Mouse (Mus musculus) layer of hippocampus, postnatal 10 days (tissue): Measurements from ENCODE around the gene Hsd11b1. TPM values are rescaled to one million over a fixed set of nuclear protein-coding genes. Genes with fewer than 3 reads are reported as not detected.

Experiments used
- DNase-seq, 2 experiments: peaks; one replicate each; pipeline ENCODE4 v3.0.0; 2021; ENCODE audit warnings: low spot score in 2 of 2
- total RNA-seq, 2 experiments: library from RNA; stranded (reverse); gene quantifications; 2 replicates each; pipeline ENCODE4 v1.2.3; 2021

Gene Hsd11b1
- total RNA-seq, 2 experiments from 2014 or later: 31.5 to 35.3 TPM

DNA sequence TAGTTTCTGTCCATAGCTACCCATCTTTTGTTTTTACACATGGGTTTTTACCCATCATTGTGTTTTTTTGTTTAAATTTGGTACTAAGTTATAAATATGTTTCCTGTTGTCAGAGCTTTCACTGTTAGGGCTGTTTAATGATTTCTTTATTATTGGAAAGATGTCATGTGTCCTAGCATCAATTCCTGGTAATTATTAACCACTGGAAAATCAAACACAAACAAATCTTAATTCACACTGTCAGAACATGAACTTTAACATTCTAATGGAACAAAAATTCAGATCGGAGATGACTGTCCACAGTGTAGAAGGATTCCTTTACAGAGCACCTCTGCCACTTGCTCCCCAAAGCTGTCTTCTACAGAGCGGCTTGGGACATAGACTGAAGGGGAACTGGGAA lies 58.4 kb downstream of the Hsd11b1 start:
- DNase-seq: no peak

DNA sequence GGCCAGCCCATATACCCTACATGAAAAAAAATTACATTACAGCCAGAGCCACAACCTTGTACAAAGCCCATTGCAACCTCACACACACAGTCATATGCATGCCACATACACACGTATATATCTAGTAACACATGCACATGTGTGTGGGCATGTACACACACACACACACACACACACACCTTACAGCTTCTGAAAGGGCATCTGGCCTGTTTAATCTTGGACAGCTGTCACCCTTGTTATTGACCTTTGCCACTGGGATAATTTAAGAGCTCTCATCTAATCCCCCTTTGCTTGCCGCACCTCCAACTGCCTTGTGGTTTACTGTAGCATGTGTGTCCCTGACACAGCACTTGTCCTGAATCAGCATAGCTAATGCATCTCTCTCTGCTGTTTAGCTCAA lies 60.1 kb downstream of the Hsd11b1 start:
- no peak for DNase-seq

DNA sequence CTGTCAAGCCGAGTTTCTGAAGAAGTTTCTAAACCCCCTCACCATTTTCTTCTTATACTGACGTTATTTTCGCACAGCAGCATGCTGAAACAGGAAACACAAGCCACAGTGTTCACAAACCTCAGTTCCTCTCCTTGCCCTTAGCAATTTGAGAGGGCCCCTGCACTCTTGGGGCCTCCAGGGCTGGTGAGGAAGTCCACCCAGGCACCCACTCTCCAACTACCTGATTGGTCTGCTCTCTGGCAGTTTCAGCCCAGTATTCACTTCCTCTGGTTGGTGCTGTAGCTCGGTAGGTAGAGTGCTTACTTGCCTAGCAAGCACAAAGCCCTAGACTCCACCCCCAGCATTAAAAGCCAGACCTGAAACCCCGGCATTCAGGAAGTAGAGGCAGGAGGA lies 62.5 kb downstream of the Hsd11b1 start, which contains the start of gene Traf3ip3:
Gene Traf3ip3 (minus strand): TSS at position 321 of the 396 bp plus-strand sequence.
- DNase-seq: no peak

DNA sequence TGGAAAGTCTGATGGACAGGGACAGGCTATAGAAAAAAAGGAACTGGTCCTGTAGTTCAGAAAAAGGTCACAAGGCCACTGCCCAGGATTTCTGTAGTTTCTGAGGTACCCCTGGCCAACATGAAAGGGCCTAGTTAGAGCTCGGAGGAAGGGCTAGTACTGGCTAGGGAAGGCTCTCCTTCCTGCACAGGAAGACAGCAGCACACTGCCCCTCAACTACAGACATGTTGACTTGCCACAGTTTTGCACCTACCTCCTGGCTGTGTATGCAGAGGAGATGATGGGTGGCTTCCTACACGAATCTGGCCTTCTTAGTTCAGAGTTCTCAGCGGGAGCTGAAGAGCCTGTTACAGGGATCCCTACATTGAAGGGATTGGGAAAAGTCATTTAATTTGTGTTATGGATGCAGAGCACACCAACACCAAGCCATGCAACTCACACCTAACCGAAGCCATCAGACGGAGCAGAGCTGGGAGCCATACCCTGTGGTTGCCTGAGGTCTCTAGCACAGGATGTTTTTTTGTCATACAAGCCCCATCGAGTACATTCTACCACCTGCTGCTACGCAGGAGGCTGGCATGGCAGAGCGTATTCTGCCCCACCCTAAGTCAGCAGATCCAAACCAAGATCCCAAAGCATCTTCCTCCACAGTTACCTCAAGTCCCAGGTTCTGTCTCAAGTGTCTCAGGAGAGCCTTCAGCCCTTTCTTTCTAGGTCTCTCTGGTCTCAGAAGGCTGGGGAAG lies 63.1 kb downstream of the Hsd11b1 start:
- no peak for DNase-seq

DNA sequence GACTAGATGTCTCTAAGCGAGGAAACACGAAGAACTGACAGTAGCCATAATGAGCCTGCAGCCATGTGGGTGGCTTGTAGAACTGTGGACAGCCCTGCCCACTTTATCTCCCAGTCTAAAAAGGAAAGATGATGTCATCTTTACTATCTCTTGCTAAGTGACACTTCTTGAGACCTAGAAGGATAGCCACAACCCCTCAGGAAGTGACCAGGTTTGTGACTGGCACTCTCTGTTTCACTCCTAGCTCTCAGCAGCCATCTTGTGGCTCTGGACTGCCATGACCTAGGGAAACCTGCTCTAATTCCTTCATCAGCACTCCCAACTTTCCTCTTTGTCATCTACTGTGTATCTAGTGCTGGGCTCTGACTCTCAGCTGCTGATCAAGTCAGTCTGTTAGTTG lies 65.6 kb downstream of the Hsd11b1 start:
- DNase-seq: no peak

DNA sequence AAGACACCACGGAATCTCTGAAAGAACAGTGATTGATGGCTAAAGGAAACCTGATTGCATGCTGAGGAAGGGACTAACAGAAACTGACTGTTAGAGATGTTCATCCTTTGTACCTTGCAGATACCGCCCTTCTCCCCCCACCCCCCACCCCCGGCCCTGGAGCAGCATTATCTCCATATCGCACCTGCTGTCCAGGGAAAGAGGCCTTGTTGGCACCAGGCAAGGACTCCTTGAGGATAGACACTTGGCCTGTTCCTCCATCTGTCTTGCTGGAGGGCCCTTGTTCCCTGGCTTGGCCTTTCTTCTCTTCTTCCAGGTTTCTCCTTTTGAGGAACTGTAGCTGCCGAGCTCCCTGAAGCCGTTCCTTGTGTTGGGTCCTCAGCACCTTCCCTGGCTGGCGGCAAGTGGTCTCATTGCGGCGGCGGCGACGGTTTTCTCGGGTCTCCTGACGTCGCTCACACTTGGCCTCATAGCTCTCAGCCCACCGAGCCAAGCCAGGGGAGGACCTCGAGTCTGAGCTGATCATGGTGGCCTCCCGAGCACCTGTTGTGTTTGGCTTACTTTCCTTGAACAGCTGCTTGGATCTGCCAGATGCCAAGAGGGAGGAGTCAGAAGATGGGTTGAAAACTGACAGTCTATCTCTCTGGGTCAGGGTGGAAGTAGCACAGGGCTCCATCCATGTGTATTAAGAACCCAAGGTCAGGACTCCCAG lies 66.2 kb downstream of the Hsd11b1 start:
- no peak for DNase-seq

DNA sequence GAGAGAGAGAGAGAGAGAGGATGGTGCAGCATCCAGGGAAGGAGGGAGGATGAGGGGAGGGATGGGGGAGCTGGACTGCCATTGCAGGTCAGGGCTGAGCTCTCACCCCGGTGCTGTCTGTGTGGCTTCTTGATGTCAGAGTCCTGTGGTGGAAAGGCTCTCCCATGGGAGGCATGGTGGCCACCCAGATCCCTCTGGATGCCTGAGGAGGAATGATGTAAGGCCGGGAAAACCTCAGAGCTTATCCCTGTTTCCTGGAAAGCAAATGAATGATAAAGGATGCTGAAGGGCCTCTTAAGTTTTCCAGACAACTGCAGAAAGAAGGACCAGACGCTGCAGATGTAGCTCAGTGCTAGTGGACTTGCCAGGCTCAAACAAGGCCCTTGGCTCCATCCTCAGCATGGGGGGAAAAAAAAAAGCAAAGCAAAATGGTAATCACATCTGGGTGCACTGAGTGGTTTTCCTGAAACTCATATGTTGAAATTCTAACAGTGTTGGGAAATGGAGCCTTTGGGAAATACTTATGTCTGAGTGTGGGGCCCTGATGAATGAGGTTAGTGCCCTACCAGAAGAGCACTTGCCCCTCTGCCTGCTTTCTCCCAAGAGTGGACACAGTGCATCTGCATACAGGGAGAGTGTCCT lies 68.6 kb downstream of the Hsd11b1 start:
- no peak for DNase-seq

DNA sequence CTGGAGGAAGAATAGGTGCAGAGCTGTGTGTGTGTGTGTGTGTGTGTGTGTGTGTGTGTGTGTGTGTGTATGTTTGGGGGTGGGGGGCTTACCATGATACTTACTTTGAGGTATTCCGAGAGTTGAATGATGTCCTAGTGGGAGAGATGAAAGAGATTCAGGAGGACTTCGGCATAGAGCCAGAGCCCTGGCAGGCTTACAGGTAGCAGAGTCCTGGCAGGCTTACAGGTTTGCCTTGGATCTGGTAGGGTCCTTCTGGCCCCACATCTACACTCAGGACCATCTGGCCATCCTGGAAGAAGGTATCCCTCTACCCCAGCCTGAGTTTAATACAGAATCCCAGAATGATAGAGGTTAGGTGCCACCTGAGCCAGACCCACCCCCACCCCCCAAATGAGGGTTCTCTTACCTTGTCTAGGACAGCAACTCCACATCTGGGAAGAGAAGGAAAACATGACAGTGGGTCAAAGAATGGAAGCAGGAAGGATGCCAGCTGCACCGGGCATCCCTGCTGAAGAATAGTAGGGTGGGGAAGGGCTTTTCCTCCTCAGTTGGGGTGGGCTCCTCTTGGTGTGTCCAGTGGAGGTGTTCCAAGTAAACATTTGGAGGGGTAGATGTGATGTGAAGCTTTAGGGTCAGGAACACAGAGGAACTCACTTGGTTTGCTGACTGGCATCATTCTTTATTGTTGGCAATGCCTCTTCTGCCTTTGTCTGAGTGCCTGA lies 69.3 kb downstream of the Hsd11b1 start:
- DNase-seq: no peak

DNA sequence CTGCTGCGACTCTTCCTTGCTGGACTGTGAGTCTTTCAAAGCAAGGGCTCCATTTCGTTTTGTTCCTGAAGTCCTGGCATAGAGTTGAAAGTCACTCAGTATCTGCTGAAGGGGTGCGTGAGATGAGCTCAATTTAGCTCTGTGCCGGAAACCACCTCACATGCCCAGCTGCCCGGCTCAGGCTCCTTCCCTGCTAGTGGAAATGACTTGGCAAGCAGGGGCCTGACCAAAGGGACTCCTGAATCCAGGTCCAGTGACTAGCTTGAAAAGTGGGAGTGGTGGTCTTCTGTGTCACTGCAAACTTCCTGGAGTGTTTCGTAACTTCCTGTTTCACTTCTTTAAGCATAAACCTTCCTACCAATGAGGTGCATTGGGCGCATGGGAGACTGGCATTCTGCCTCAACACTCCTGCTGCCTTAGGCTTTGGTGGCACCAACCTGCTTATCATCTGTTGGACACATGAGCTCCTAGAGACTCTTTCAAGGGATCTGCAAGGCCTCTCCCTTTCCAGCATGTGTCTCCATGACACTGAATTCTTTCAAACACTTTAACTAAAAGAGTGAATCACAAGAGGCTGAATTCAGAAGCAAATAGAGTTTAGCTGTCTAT lies 72.1 kb downstream of the Hsd11b1 start:
- DNase-seq: no peak

DNA sequence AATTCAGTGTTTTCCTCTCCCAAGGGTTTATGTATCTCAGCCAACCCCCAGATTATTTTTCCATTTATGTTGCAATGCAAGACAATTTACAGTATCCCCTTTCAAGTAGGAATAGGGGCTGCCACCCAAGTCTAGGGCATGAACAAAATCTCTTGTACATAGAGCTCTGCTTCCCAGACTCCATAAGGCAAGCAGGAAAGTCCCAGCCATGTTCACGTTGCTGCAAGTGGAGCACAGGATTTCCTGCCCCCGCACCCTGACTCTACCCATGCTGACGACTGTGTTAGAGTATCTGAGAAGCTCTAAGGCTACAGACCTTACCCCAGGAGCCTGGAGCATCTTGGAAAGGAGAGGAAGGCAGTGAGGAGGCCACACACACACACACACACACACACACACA lies 74.1 kb downstream of the Hsd11b1 start:
- DNase-seq: no peak

DNA sequence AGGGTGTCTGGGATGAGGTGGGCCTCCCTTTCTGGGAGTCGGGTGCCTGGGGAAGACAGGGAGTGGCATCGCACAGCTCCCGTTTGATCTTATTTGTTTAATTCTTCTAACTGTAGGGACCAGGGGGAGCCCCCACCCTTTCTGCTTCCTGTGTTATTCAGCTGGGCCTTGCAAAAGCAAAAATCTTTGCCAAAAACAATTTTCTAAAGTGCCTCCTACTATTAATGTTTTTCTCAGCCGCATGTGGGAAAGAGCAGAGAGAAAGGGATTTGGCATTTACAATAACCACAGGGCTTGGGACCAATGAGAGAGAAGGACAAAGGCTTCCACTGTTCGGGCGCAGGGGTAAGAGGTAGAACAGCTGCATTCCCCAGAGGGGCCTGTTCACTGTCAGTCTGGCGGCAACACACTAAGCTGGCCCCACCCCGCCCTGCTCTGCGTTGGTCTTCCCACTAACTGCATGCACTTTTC lies 74.7 kb downstream of the Hsd11b1 start:
- no peak for DNase-seq

DNA sequence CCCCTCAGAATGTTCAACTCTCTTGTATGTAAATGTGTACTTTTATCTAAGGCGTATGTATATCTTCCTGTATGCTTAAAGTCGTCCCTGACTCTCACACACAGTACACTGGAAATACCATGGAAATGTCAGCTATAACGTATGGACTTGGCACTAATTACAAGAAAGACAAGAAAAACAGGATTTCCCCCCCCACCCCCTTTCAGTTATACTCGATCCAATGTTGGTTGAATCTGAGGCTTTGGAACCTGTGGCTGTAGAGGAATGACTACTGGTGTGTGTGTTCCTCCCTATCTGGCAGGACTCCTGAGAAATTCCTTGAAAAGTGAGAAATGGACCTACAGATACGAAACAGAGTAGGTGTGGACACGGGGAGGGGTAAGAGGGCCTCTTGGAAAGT lies 75.6 kb downstream of the Hsd11b1 start:
- no peak for DNase-seq

DNA sequence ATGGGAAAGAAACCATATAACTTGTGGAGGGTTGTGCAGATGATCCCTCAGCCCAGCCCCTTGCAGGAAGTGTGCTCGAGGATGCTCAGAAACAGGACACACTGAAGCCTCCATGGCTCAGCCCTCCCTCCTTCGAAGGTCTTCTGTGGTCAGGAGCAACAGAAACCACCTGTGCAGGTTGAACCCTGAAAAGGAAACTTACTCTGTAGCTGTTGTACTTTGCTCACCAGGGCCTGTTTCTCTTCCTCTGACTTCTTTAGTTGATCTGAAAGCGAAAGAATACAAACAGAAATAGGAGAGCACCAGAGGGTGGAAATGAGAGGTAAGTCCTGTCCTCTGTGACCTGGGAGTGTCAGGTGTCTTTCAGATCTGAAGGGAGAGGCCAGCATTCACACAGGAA lies 82.8 kb downstream of the Hsd11b1 start:
- DNase-seq: no peak

DNA sequence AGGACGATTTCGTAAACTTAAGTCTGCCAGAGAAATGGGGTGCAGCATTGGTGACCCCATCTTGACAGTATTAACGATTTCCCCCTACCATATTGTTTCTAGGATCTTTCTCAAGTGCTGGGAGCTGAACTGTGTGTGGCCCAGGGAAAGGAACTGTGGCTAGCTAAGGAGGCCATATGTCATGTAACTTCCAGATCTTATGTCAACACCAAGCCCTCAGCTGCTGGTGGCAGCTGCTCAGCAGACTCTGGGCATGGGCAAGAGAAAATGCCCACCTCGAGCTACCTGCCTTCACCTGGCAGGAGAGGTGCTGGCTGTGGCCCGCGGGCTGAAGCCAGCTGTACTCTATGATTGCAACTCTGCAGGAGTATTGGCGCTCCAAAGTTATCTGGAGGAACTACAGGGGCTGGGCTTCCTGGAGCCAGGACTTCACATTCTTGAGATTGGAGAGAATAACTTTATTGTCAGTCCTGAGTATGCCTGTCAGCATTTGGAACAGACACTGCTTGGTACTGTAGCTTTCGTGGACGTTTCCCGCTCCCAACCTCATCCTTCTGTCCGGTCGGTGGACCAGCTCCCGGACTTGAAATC lies 89.6 kb downstream of the Hsd11b1 start:
- DNase-seq: no peak

DNA sequence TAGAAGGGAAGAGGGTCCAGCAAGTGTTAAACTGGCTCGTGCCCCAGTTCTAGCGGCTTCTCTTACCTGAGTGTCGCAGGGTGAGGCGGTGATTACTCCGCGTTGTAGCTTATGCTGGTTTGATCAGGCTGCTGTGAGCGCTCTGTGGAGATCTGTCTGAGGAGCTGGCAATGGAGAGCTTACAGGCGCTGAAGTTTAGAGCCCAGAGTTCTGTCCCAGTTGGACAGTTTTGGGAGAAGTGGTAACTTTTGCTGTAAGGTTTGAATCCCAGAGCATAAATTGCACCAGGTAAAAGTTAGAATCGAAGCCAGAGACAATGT lies 90.1 kb downstream of the Hsd11b1 start:
- no peak for DNase-seq

DNA sequence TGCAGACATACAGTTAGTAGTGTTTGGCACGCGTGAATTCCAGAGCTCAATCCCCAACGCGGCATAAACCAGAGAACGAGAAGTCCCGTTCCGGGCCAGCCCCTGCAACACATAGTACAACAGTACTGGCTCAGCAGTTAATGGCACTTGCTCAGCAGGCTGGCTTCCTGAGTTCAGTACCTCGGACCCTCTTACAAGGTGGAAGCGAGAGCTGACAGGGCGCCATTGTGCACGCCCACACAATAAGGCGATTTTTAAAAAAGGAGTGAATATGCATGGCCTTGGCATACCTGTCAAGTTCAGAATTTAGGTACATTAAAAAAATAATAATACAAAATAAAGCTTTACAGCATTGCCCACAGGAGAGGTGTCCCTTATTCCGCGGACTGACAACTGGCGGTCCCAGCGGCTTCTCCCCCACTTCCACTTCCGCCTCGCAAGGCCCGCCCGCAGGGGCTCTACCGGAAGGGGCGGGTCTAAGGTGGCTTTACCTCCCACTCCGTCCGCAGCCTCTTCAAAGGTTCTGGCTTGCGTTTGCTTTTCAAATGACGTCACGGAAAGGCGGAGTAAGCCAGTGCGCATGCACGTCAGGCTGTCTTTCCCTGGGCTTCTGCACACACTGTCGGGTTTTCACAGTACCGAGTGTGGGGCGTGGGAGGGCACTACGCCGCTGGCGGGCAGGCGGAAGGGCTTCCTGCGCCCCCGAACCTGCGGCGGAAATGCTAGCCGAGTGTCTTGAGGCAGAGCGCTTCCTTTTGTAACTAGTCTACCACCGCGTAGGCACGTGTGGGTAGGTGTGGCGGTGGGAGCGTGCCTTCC lies 90.7 kb downstream of the Hsd11b1 start:
- DNase-seq: peak; percentile 92
